Mouse (Mus musculus): ENCODE measurements at regions not wholly inside any gene's neighbourhood (a gene's known extent, or its start where the extent isn't known, plus 50 kb on each side); places are given as distances from the start of the nearest gene placed in this dataset.

- Histone ChIP-seq H3K27ac (replicated peaks) (no peak overlapping the region), H3K36me3 (no peaks in the 10 kb centered on the region), H3K9ac (replicated peaks) (no peak overlapping the region), H3K27me3 (no peaks in the 10 kb centered on the region), H3K4me1 (no peaks in the 10 kb centered on the region), H3K9me3 (no peaks in the 10 kb centered on the region), H3K4me3 (no peak overlapping the region), H3K4me2 (replicated peaks) (no peak overlapping the region)
- peak; percentile 88 for ATAC-seq (ENCODE audit: low FRiP score, low read depth)
- WGBS = 84% methylated on average over 1 of the region's 1 CpGs
These were observed 435.9 kb upstream of the Siglech start for GRCm38 (mm10) chr7:55332028-55332427.

GRCm38 (mm10) chr7:55339879-55340278 lies 428.1 kb upstream of the Siglech start:
- Histone ChIP-seq H3K4me2 (replicated peaks) (no peak overlapping the region), H3K9me3 (no peaks in the 10 kb centered on the region), H3K4me1 (no peaks in the 10 kb centered on the region), H3K36me3 (no peaks in the 10 kb centered on the region), H3K9ac (replicated peaks) (no peak overlapping the region), H3K4me3 (no peak overlapping the region), H3K27me3 (no peaks in the 10 kb centered on the region), H3K27ac (replicated peaks) (no peak overlapping the region)
- ATAC-seq (ENCODE audit: low FRiP score, low read depth) = no peak
